Mouse (Mus musculus) kidney, adult 2 months (tissue): Measurements from ENCODE around the gene Itih1.

Source experiments
- CTCF ChIP-seq: fragments of 200-500 bp; conservative IDR thresholded peaks from 2 replicates; pipeline ENCODE4 v1.5.1; 2011; ENCODE audit warnings: low read depth, mild to moderate bottlenecking, control low read depth, low read length, moderate library complexity, mixed read lengths; ENCODE audit not compliant: insufficient read depth, insufficient read length
- POLR2A ChIP-seq: fragments of 200-500 bp; IDR thresholded peaks from one replicate; pipeline ENCODE4 v1.6.1; 2011; ENCODE audit warnings: low read depth, low read length, control low read depth

GRCm38 (mm10) chr14:30899972-30900371, 43.1 kb downstream of the Itih1 start:
- TF ChIP-seq POLR2A (no peak), CTCF (no peak)
